Mouse (Mus musculus) midbrain, embryonic 10.5 days (tissue): ENCODE data around the gene Optc. TPM values are rescaled to one million over a fixed set of nuclear protein-coding genes. Genes with fewer than 3 reads are reported as not detected.
A peak's percentile ranks its signal among the peaks of the same experiment; 100 is the strongest.

Experiments used
- DNase-seq: peaks from one replicate; pipeline ENCODE4 v3.0.0-alpha.2; 2017; ENCODE audit warnings: low spot score
- H3K27ac ChIP-seq: fragments of 300-500 bp; sonication (generic); replicated peaks from 2 replicates; pipeline ENCODE4 v1.5.1; 2016; ENCODE audit warnings: mild to moderate bottlenecking
- H3K27me3 ChIP-seq: fragments of 300-500 bp; sonication (generic); 2 replicates; pipeline ENCODE4 v1.6.1; 2016; ENCODE audit warnings: low read depth, mild to moderate bottlenecking; ENCODE audit not compliant: poor library complexity, severe bottlenecking
- H3K36me3 ChIP-seq: fragments of 300-500 bp; sonication (generic); 2 replicates; pipeline ENCODE4 v1.6.1; 2016; ENCODE audit warnings: mild to moderate bottlenecking, moderate library complexity
- H3K4me1 ChIP-seq: fragments of 300-500 bp; sonication (generic); 2 replicates; pipeline ENCODE4 v1.6.1; 2016
- H3K4me3 ChIP-seq: fragments of 300-500 bp; sonication (generic); 2 replicates; pipeline ENCODE4 v1.5.1; 2016; ENCODE audit warnings: mild to moderate bottlenecking, moderate library complexity
- H3K9me3 ChIP-seq: fragments of 300-500 bp; sonication (generic); replicated peaks from 2 replicates; pipeline ENCODE4 v1.6.1; 2016; ENCODE audit warnings: mild to moderate bottlenecking
- WGBS: fragments of 180-500 bp; shearing (Covaris S2); methylation state at CpG from one replicate; pipeline ENCODE4 v1.1.7; 2016; 5-methylcytosine and 5-hydroxymethylcytosine counted together
- polyA plus RNA-seq: library from polyadenylated mRNA; unstranded; fragments of >200 nt; fragmentation: Nextera tagmentation; extraction: Ambion mirVana; gene quantifications from 2 replicates; pipeline ENCODE4 v1.2.1, GENCODE M21; 2016

The Optc gene
- polyA plus RNA-seq, 1 experiment from 2014 or later, result 0.86 TPM

GRCm38 (mm10) chr1:133933301-133934195, 25.7 kb upstream of the Optc start:
- Histone ChIP-seq H3K4me1 (peaks cover 9% of the 10 kb centered on the region; the same call in 1 of the 2 replicates), H3K9me3 (peaks cover 4% of the 10 kb centered on the region; the same call in 1 of the 2 replicates), H3K27ac (0 out of 2 replicates have a peak overlapping the region, but pooled peaks have one; percentile 18), H3K4me3 (no peak overlapping the region), H3K27me3 (no peaks in the 10 kb centered on the region), H3K36me3 (no peaks in the 10 kb centered on the region)
- DNase-seq, result no peak
- 69% methylated on average over 14 of the region's 14 CpGs for WGBS

GRCm38 (mm10) chr1:133929980-133930379, 22.2 kb upstream of the Optc start:
- no peak for DNase-seq
- Histone ChIP-seq H3K27ac (no peak overlapping the region), H3K9me3 (peaks cover 5% of the 10 kb centered on the region; the same call in 1 of the 2 replicates), H3K27me3 (no peaks in the 10 kb centered on the region), H3K4me3 (no peak overlapping the region), H3K36me3 (no peaks in the 10 kb centered on the region), H3K4me1 (peaks cover 9% of the 10 kb centered on the region; the same call in 1 of the 2 replicates)
- 60% methylated on average over 3 of the region's 3 CpGs for WGBS

GRCm38 (mm10) chr1:133925223-133925622, 17.4 kb upstream of the Optc start:
- Histone ChIP-seq H3K27me3 (no peaks in the 10 kb centered on the region), H3K4me1 (peaks cover 23% of the 10 kb centered on the region), H3K9me3 (peaks cover 5% of the 10 kb centered on the region; the same call in 1 of the 2 replicates), H3K36me3 (no peaks in the 10 kb centered on the region), H3K4me3 (no peak overlapping the region), H3K27ac (no peak overlapping the region)
- DNase-seq, result no peak
- 92% methylated on average over 3 of the region's 3 CpGs for WGBS

GRCm38 (mm10) chr1:133924141-133924875, 16.5 kb upstream of the Optc start:
- H3K27ac ChIP-seq, result peak overlapping the region; percentile 67
- H3K4me3 ChIP-seq, result no peak overlapping the region
- peaks cover 5% of the 10 kb centered on the region; the same call in 1 of the 2 replicates for H3K9me3 ChIP-seq
- peak; percentile 32 for DNase-seq
- H3K4me1 ChIP-seq, result peaks cover 29% of the 10 kb centered on the region
- WGBS, result 29% methylated on average over 7 of the region's 7 CpGs
- no peaks in the 10 kb centered on the region for H3K36me3 ChIP-seq
- H3K27me3 ChIP-seq, result peaks cover 8% of the 10 kb centered on the region; the same call in 1 of the 2 replicates

- H3K27me3 ChIP-seq, result peaks cover 14% of the 10 kb centered on the region; the same call in 1 of the 2 replicates
- 93% methylated on average over 5 of the region's 5 CpGs for WGBS
- peaks cover 5% of the 10 kb centered on the region; the same call in 1 of the 2 replicates for H3K9me3 ChIP-seq
- no peak overlapping the region for H3K4me3 ChIP-seq
- no peak for DNase-seq
- peaks cover 34% of the 10 kb centered on the region for H3K4me1 ChIP-seq
- H3K27ac ChIP-seq, result no peak overlapping the region
- no peaks in the 10 kb centered on the region for H3K36me3 ChIP-seq
Measured at GRCm38 (mm10) chr1:133923071-133923470, 15.3 kb upstream of the Optc start.

- H3K27ac ChIP-seq, result peak within 1 kb of the TSS; percentile 65
- no peaks in the 10 kb centered on the region for H3K36me3 ChIP-seq
- H3K4me3 ChIP-seq, result no peak within 1 kb of the TSS
- H3K9me3 ChIP-seq, result peaks cover 4% of the 10 kb centered on the region; the same call in 1 of the 2 replicates
- DNase-seq, result no peak
- peaks cover 21% of the 10 kb centered on the region for H3K27me3 ChIP-seq
- H3K4me1 ChIP-seq, result peaks cover 41% of the 10 kb centered on the region
- 42% methylated on average over 8 of the region's 8 CpGs for WGBS
Measured at GRCm38 (mm10) chr1:133921304-133921751, 13.5 kb upstream of the Optc start, which contains the start of gene Prelp. Gene Prelp, minus strand, starts transcription at chr1:133921414.

GRCm38 (mm10) chr1:133920876-133921275, 13.1 kb upstream of the Optc start:
- Histone ChIP-seq H3K27ac (peak overlapping the region; percentile 65), H3K9me3 (no peaks in the 10 kb centered on the region; the same call in 1 of the 2 replicates), H3K4me1 (peaks cover 41% of the 10 kb centered on the region), H3K36me3 (no peaks in the 10 kb centered on the region), H3K27me3 (peaks cover 21% of the 10 kb centered on the region), H3K4me3 (no peak overlapping the region)
- WGBS, result 45% methylated on average over 3 of the region's 3 CpGs
- DNase-seq, result no peak

- DNase-seq, result no peak
Measured at GRCm38 (mm10) chr1:133920401-133920800, 12.6 kb upstream of the Optc start.

GRCm38 (mm10) chr1:133918088-133918470, 10.3 kb upstream of the Optc start:
- Histone ChIP-seq H3K4me1 (peaks cover 35% of the 10 kb centered on the region), H3K4me3 (0 out of 2 replicates have a peak overlapping the region, but pooled peaks have one; percentile 16), H3K36me3 (no peaks in the 10 kb centered on the region), H3K27me3 (peaks cover 28% of the 10 kb centered on the region), H3K27ac (peak overlapping the region; percentile 73), H3K9me3 (no peaks in the 10 kb centered on the region)
- no peak for DNase-seq
- 40% methylated on average over 6 of the region's 6 CpGs for WGBS

More at GRCm38 (mm10) chr1:133920401-133920800, 12.6 kb upstream of the Optc start:
- H3K9me3 ChIP-seq, result no peaks in the 10 kb centered on the region
- H3K36me3 ChIP-seq, result no peaks in the 10 kb centered on the region
- 45% methylated on average over 3 of the region's 3 CpGs for WGBS
- H3K4me3 ChIP-seq, result no peak overlapping the region
- H3K4me1 ChIP-seq, result peaks cover 41% of the 10 kb centered on the region
- peak overlapping the region; percentile 65 for H3K27ac ChIP-seq
- peaks cover 21% of the 10 kb centered on the region for H3K27me3 ChIP-seq

GRCm38 (mm10) chr1:133917456-133918087, 9.8 kb upstream of the Optc start:
- peaks cover 35% of the 10 kb centered on the region for H3K4me1 ChIP-seq
- peaks cover 28% of the 10 kb centered on the region for H3K27me3 ChIP-seq
- peak; percentile 26 for DNase-seq
- peak overlapping the region; percentile 16; the same call in 1 of the 2 replicates for H3K4me3 ChIP-seq
- 26% methylated on average over 11 of the region's 11 CpGs for WGBS
- no peaks in the 10 kb centered on the region for H3K36me3 ChIP-seq
- no peaks in the 10 kb centered on the region for H3K9me3 ChIP-seq
- H3K27ac ChIP-seq, result peak overlapping the region; percentile 73

- peaks cover 24% of the 10 kb centered on the region for H3K4me1 ChIP-seq
- peaks cover 33% of the 10 kb centered on the region for H3K27me3 ChIP-seq
- whole genome bisulfite sequencing, result 74% methylated on average over 8 of the region's 8 CpGs
- H3K27ac ChIP-seq, result no peak overlapping the region; the same call in 1 of the 2 replicates
- H3K4me3 ChIP-seq, result no peak overlapping the region
- no peak for DNase-seq
- H3K9me3 ChIP-seq, result no peaks in the 10 kb centered on the region
- H3K36me3 ChIP-seq, result no peaks in the 10 kb centered on the region
Measured at GRCm38 (mm10) chr1:133915723-133916355, 8.0 kb upstream of the Optc start.
